Mouse (Mus musculus): ENCODE measurements around the gene 9130019O22Rik.
A peak's percentile ranks its signal among the peaks of the same experiment; 100 is the strongest.
"Not testable (repeated sequence)": the region's sequence is repeated elsewhere in the genome, so short reads cannot be mapped to it uniquely, and the experiment has no call there.

The 9130019O22Rik gene

DNA sequence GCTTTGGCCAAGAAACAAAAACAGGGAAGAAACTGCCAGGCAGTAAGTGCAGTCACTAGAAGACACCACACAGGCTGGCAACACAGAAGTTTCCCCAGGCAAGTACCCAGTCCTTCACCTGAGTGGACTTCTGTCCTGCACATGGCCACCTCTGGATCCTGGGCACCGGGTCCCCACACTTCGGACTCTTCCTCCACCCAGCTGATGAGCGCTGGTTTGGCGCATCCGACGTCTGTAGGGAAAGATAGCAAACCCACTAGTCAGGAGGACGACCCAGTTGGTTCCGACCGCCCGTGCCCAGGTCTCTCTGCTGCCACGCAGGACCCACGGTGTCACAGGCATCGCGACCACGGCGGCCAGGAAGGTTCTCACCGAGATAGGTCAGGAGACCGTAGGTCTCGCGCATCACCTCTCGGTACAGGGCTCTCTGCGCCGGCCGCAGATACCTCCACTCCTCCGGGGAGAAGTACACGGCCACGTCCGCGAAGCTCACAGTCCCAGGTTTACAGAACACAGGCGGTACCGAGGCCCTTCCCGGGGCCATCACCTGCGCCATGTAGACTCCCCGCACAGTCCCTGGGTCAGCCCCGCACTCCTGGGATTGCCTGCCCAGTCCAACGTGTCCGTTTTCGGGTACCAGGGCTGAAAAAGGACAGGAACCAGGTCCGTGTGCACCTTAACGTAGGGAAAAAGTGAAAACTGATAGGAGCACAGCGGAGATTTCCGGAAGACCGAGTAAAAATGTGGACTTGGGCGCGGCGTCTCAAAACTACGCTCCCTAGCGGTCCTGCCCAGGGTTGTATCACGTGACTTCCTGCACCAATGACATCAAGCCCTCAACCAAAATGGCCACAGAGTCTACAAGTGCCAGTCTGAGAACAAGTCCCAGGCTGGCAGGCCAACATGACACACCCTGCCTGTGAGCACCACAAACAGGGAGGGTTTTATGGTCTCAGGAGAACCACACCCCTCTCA lies 11.4 kb downstream of the 9130019O22Rik start, which contains the start of gene Zfp747:
Gene Zfp747, minus strand, starts transcription at position 780 of the 975 bp plus-strand sequence.
- DNase-seq, result peak; percentile 96 to 97

DNA sequence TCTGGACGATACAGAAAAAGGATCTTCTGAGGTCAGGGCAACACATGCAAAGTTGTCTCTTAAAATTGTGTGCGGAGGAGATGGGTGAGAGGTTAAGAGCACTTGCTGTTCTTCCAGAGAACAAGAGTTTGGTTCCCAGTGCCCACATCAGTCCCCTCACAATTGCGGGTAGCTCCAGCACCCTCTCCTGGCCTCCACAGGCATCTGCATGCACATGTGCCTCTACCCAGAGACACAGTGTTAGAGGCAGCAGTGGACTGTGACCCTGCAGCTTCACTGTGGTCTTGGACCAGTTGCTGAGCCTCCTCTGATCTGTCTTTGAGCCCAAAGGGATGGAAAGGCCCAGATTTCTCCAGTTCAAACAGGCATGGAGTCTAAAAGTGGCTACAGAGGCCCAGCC lies 15.1 kb downstream of the 9130019O22Rik start:
- DNase-seq, result not testable (repeated sequence)

DNA sequence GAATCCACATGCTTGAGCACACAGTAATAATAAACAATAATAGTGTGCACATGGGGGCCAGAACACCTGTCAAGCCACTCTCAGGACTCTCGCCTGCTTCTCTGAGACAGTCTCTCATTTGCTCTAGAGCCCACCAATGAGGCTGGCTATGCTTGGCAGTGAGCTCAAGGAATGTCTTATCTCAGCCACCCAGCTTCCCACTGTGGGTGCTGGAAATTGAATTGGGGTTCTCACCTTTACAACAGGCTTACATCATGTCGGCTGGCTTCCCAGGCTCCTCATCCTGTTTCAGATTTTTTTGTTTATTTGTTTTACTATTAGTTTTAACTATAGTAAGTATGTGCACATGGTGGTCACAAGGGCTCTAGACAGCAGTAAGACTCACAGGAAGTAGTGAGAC lies 15.8 kb downstream of the 9130019O22Rik start:
- DNase-seq, result no peak

DNA sequence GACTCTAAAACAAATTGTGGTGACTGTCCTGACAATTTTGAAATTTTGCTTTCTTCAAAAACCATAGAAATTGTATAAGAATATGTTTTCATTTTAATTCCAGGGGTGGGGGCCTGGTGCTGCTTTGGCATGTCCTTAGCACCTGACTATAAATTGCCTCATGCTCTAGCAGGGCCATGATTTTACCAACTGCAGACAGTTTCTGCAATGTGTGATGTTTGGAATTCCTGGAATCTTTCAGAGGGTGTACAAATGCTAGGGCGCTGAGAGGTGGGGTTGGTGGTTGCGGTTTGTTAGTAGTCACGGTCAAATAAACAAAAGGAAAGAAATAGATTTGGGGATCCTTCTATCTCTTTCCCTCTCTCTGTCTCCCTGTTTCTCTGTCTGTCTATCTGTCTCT lies 20.7 kb downstream of the 9130019O22Rik start:
- DNase-seq, result no peak

DNA sequence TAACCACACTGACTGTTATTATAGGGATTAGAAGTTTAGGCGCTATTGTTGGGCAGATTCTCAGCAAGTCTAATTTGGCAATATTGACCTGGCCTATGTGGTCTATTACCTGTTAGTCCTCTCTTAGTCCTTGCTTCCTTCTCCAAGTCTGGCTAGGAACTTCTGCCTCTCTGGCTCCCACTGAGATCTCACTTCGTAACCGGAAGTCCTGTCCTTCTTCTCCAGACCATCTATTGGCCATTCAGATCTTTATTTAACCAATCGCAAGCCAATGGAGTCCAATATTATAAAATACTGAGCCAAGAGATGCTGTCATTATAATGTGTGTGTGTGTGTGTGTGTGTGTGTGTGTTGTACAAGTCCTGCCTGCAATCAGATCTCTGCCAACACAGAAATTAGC lies 22.8 kb downstream of the 9130019O22Rik start:
- no peak for DNase-seq

DNA sequence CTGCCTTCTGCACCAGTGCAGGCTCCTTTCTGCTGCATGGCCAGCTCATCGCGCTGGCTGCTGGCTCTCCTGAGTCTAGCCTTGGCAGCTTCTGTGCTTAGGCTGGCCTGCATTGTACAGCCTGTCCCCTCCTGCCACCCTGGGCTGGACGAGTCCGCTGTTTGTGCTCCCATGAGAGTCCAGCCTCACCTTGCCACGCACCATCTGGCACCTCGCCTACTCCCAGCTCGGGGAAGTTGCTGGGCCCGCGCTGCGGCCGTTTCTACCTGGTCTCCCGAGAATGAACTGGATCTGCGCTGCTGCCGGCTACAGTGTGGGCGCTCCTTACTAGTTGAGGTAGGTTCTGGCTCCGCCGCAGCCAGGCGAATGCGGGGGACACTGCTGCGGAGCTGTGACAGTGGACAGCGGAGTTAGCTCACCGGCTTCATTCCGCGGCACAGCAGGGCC lies 23.5 kb downstream of the 9130019O22Rik start:
- peak; percentile 31 to 41 for DNase-seq

DNA sequence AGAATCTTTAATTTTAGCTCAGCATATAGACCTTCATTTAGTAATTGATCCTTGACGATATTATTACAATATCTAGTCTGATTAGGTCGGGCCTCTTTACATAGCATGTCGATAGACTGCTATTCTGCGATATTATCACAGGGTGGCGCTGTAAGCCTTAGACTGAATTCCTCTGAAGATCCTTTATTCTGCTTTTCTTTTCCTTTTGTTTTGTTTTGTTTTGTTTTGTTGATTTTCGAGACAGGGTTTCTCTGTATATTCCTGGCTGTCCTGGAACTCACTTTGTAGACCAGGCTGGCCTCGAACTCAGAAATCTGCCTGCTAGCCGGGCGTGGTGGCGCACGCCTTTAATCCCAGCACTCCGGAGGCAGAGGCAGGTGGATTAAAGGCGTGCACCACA lies 24.5 kb downstream of the 9130019O22Rik start:
- DNase-seq, result peak in 1 of 2 experiments; percentile 41

DNA sequence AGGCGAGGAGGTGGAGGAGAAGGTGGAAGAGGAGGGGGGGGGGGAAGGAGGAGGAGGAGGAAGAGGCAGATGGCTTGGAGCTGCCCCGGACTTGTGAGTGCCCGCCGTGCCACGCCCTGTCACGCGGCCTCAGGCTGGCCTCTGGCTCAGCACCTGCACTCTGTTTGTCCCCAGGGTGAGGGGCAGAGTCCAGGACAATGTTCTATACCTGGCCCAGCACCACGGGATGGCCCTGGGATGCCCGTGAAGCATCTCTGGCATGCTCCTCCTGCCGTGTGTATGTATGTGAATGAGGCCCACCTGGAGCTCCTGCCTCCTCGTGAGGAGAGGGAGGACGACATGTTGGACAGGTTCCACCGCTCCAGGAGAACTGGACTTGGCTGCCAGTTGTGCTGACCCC lies 25.5 kb downstream of the 9130019O22Rik start:
- peak; percentile 65 to 68 for DNase-seq

DNA sequence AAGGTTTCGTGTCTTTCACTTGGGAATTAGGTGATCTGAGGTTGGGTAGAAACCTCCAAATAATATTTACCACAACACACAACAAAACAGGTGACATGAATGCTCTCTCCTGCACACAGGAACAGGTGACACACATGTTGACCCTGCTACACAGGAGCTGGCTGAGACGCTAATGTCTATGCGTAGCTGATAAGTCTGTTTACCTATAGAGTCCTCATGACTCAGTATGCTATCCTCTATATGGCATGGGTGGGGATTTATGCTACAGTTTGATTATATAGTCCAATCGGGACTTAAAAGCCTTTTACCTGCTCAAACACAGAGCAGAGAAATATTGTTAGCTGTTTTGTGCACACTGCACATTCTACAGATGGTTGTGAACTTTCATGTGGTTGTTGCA lies 26.7 kb downstream of the 9130019O22Rik start:
- DNase-seq, result no peak

DNA sequence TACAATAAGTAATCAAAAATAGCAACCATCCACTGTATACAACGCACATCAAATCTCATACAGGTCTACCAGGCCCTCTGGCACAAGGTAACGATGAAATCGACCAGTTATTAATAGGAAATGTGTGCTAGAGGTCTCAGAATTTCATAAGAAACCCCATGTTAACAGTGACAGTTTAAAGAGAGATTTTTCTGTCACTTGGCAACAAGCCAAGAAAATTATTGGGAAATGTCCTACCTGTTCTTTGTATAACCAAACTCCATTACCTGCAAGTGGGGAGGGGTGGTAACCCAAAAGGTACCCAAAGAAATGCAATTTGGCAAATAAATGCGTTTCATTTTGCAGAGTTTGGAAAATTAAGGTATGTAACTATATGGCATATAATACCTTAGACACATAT lies 28.5 kb downstream of the 9130019O22Rik start:
- no peak for DNase-seq

DNA sequence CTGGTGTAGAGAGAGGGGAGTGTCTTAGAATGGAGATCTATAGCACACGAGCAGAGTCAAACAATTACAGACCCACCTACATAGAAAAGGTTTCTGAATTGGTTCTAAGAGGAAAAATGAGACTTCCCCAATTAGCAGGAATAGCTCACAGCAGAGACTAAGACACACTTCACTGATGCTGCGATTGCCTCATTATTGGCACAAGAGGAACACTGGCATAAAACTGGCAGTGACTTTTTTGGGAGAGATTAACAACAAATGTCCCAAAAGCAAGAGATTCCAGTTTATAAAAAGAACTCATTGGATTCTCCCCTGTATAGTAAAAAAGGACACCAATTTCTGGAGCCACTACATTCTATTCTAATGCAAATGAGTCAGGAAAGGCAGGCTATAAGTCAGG lies 29.1 kb downstream of the 9130019O22Rik start:
- DNase-seq, result no peak

DNA sequence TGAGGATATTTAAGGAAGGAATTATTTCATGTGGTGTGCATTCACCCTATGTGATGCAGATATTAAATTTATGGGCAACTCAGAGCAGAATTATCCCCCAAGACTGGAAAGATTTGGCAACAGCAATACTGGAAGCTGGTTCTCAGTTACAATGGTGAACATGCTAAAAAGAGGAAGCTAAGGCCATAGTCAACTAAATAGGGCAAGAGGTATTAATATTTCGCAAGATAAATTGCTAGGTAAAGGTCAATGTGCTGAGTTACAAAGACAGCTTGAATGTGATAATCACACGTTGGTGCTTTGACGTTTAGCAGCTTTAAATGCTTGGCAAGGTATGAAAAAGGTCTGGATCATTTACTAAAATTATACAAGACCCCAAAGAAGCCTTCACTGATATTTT lies 31.2 kb downstream of the 9130019O22Rik start:
- DNase-seq, result no peak

DNA sequence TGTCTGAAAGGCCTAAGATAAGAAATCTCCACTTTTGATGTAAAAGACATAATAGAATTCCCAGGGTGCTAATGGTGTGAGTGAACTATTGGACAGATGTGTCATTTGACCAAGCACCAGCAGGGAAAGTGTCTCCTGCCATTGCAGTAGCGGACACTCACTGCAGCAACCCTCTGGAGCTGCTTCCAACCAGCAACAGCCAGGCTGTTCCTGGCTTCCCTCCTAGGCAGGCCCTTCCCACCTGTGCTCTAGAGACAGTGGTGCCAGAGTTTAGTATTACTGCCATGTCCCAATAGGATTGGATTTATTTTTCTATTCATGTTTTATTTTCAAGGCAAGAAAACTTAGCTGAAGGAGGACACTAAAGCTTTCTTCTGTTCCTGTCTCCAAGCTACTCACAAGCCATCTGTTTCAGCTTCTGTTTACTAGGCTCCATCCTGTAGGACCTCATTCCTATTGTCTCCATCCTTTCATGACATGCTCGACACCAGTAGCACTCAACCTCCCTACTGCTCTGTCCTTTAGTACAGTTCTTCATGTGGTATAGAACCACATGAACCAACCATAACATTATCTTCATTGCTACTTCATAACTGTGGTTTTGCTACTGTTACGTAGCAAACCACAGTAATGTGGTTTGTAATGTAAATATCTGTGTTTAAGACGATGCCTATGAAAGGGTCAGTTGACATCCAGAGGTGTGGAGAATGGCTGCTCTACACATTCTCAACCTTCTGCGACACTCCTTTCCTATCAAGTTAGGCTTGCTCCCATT lies 35.5 kb downstream of the 9130019O22Rik start:
- DNase-seq, result no peak

DNA sequence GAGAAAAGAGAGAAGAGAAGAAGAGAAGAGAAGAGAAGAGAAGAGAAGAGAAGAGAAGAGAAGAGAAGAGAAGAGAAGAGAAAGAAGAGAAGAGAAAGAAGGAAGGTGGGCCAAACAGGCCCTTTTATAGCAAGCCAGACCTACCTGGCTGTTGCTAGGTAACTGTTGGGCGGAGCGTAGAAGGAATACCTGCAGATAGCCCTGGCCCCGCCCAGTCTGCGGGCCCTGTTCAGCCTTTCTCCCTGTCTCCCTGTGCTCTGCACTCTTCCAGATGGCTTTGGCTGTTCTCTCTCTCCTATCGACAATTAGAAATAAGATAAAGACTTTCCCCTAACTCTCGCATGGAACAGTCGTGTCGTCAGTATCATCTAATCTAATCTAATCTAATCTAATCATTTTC lies 40.3 kb downstream of the 9130019O22Rik start:
- peak; percentile 78 to 87 for DNase-seq

DNA sequence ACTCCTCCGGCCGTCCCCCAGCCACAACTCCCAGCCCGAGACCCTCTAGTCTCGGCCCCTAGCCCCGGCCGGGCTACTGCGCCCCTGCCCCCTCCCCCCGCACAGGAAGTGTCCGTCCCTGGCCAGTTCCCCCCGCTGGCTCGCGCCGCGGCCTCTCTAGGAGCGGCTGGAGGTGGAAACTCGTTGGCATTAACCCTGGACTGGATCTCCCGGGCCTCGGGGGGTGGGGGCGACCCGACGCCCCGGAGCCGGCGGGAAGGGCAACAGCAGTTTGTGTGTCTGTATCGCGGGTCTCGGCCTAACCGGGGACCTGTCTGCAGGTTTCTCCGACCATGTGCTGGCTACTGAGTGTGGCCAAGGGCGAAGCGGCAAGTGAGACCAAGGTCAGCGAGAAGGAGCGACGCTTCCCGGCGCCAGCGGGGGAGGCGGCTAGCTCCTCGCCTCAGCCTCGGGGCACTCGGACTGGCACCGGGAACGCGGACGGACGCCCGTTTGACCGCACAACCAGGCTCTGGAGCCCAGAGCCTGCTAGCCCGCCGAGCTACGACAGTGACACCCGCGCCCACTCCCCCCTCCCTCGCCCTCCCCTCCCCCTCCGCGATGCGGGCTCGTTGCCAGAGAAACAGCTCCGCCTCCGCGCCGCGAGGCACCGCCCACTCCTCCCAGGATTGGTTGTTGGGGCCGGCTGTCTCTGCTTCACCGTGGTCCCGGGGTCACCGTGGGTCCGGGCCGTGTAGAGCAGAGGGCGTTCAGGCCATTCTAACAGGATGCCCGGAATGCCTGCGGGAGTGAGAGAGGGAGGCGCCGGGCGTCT lies 41.2 kb downstream of the 9130019O22Rik start, which contains the start of gene Zfp768:
Gene Zfp768, minus strand, starts transcription at position 78 of the 814 bp plus-strand sequence.
- DNase-seq, result peak; percentile 94

DNA sequence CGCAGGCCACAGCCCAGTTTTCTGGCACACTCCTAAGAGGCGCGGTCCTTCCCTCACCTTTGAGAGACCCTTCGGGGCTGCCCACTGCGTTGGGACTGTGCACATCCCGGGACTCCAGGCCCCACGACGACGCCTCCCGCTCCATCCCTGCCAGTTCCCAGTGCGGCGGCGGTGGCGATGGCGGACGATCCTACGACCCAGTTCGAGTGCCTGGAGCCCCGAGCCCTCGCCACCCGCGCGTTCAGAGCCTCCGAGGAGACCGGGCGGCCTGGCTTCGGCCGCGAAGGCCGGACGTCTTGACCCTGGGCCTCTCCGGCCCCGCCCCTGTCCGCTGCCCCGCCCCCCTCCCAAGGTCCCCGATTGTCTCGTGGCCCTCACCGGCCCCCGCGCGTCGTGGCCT lies 41.9 kb downstream of the 9130019O22Rik start:
- peak; percentile 60 to 62 for DNase-seq

DNA sequence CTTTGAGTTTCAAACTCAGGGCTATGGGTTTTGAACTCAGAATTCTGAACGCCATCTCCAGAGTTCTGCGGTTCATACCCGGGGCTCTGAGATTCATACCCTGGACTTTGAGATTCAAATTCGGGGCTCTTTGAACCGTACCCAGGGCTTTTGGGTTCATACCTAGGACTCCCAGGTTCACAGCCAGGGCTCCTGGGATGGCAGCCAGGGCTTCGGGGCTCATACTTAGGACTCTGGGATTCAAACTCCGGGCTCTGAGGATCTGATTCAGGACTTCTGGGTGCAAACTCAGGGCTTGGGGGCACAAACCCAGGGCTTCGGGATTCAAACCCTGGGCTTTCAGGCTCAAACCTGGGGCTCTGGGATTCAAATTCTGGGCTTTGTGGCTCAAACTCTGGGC lies 42.6 kb downstream of the 9130019O22Rik start:
- DNase-seq, result peak; percentile 40 to 58

DNA sequence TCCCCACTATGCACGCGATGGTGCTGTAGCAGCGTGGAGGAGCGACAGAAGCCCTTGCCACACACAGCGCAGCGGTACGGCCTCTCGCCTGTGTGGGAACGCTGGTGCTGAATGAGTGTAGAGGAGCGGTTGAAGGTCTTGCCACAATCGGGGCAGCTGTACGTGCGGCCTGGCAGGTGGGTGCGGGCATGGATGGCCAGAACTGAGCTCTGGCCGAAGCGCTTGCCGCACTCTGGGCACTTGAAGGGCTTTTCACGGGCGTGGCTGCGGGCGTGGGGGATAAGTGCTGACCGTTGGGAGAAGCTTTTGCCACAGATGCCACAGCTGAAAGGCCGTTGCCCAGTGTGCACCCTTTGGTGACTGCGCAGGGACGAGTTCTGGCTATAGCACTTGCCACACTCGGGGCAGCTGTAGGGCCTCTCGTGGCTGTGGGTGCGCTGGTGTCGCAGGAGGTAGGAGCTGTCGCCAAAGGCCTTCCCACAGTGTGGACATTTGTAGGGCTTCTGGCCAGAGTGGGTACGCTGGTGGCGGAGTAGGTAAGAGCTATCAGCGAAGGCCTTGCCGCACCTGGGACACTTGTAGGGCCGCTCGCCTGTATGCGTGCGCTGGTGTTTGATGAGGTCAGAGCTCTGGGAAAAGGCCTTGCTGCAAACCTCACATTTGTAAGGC lies 43.5 kb downstream of the 9130019O22Rik start:
- DNase-seq, result no peak

DNA sequence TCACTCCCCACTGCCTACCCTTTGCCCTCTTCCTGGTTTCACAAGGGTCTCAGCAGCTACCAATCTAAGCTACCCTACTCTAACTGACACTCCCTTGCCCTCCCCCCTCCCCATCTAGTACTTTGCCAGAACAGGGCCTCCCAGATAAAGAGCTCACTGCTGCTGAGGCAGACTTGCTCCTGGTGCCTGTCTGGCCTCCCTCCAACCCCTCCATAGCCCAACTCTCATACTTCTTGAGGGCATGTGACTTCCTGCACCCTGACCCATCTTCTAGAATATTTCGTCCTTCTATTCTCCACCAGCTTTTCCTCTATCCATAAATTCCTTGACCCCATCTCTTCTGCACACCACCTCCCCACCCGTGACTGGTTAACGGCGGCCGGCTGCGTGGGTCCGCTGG lies 44.1 kb downstream of the 9130019O22Rik start:
- no peak for DNase-seq

DNA sequence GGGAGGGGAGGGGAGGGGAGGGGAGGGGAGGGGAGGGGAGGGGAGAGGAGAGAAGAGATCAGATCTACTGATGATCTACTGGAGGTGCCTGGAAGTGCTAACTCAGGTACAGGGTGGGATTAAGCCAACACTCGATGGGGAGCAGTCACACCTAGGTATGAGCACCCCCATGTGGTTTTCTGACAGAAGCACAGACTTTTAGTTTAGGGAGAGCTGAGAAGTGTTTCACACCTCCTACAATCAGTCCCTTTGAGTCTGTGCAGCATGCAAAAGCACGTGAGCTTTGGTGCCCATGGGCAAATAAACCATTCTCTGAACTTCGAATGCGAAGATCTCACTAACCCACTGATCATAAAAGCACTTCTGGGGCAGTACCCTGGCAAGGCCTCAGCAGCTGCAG lies 44.6 kb downstream of the 9130019O22Rik start:
- peak; percentile 32 to 47 for DNase-seq

DNA sequence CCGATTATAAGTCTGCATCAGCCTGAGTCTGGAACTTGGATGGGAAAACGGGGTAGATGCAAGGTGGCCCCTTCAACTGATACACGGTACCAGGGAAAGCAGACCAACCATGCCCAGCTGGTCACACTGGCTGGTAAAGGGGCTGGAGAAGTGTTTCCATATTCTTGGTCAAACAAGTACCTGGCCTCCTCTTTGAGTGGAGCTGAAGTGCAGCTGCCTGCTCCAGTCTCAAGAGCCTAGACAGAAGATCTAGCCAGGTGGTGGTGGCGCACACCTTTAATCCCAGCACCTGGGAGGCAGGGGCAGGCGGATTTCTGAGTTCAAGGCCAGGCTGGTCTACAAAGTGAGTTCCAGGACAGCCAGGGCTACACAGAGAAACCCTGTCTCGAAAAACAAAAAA lies 45.1 kb downstream of the 9130019O22Rik start:
- DNase-seq, result not testable (repeated sequence)

DNA sequence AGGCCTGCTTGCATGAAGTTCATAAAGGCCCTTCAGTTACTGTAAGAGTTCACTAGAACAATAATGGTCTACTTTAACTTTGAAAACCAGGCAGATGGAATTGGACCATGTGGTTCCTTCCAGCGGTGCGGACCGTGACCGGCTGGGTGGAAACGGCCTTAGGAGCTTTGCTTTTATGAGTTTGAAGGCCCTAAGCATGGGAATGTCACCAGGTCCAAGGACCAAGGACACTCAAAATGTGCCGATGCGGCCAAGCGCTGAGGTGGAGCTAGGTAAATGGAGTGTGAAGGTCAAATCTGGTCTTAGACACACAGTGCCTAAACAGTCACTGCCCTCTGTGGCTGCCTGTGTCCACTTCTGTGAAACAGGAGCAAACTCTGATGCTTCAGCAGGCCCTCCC lies 45.6 kb downstream of the 9130019O22Rik start:
- peak; percentile 81 to 87 for DNase-seq
